Mouse (Mus musculus) bone marrow, adult 2 months (tissue): ENCODE data around the gene Sdhaf3.

Source experiments
- CTCF ChIP-seq: fragments of 200-500 bp; IDR thresholded peaks from 2 replicates; pipeline ENCODE4 v1.5.1; 2011; ENCODE audit warnings: low read length, control low read depth; ENCODE audit not compliant: control insufficient read depth, insufficient read depth
- POLR2A ChIP-seq: fragments of 200-500 bp; IDR thresholded peaks from 2 replicates; pipeline ENCODE4 v1.6.1; 2011; ENCODE audit warnings: low read depth, mild to moderate bottlenecking, control low read depth, low read length, borderline replicate concordance; ENCODE audit not compliant: control insufficient read depth

DNA sequence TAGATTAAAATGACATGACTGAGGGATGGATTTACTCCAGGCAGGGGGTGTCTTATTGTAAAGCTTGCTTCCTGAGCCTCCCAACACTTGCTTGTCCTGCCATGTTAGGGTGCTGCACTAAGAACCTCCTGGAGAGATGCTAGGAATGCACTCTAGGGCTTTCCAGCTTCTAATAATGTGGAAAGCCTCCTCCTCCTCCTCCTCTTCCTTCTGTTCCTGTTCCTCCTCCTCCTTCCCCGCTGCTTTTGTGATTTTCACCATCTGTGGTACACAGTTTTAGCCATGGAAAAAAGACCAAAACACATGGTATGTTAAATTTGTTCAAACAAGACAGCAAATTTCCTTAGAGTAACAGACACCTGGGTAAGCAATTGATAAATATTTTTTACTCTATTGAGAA, 30.5 kb upstream of the Sdhaf3 start:
- TF ChIP-seq CTCF, result no peak
- no peak for TF ChIP-seq POLR2A
